Mouse (Mus musculus) testis, adult 2 months (tissue): ENCODE measurements around the gene Bace1. TPM values are rescaled to one million over a fixed set of nuclear protein-coding genes. Genes with fewer than 3 reads are reported as not detected.

Experiments
- H3K27ac ChIP-seq: fragments of 200-500 bp; 2 replicates; pipeline ENCODE4 v1.5.1; 2012; ENCODE audit warnings: low read depth, low read length; ENCODE audit not compliant: control insufficient read depth, insufficient read depth
- H3K27me3 ChIP-seq: fragments of 200-500 bp; 2 replicates; pipeline ENCODE4 v1.6.1; 2012; ENCODE audit warnings: mild to moderate bottlenecking, low read length, moderate library complexity; ENCODE audit not compliant: control insufficient read depth, insufficient read depth
- H3K36me3 ChIP-seq: fragments of 200-500 bp; 2 replicates; pipeline ENCODE4 v1.6.1; 2012; ENCODE audit warnings: mild to moderate bottlenecking, low read length; ENCODE audit not compliant: control insufficient read depth, insufficient read depth
- H3K4me1 ChIP-seq: fragments of 200-500 bp; 2 replicates; pipeline ENCODE4 v1.6.1; 2012; ENCODE audit warnings: low read length; ENCODE audit not compliant: control insufficient read depth, insufficient read depth
- H3K4me3 ChIP-seq: fragments of 200-500 bp; 2 replicates; pipeline ENCODE4 v1.5.1; 2012; ENCODE audit warnings: low read depth, mild to moderate bottlenecking, low read length, moderate library complexity, mixed read lengths; ENCODE audit not compliant: control insufficient read depth
- CTCF ChIP-seq: fragments of 200-500 bp; IDR thresholded peaks from 2 replicates; pipeline ENCODE4 v1.5.1; 2012; ENCODE audit warnings: low read depth, mild to moderate bottlenecking, inconsistent platforms, low read length, moderate library complexity; ENCODE audit not compliant: control insufficient read depth, insufficient read depth, insufficient replicate concordance
- POLR2A ChIP-seq: fragments of 200-500 bp; IDR thresholded peaks from 2 replicates; pipeline ENCODE4 v1.6.1; 2012; ENCODE audit warnings: low read depth, mild to moderate bottlenecking, inconsistent platforms, low read length, moderate library complexity; ENCODE audit not compliant: control insufficient read depth
- polyA plus RNA-seq: library from polyadenylated mRNA; depleted of rRNA; stranded (reverse); fragments of >200 nt; gene quantifications from 2 replicates; pipeline ENCODE4 v1.2.3, GENCODE M21; 2012

Gene Bace1
- polyA plus RNA-seq, 1 experiment, result 0.75 TPM

DNA sequence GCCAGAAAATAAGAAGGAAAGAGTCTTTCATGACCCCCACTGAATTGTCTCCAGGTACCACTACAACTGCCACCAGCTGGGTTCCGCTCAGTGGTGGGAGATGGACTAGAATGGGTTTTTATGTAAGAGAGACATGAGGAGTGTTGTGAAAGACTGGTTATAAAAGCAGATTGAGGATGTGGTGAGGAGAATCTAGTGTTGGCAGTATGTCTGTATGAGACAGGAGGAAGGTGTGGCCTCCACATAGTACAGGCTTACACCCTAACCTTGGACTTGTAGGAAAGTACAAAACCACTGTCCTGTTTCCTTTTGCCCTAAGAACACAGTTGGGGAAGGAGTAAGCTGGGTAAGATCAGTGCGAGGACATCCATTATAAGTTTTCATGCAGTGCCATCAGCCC is 15.3 kb downstream of the Bace1 start:
- H3K4me1 ChIP-seq, result no peaks in the 10 kb centered on the region
- no peak for TF ChIP-seq POLR2A
- TF ChIP-seq CTCF, result no peak
- H3K27ac ChIP-seq, result no peak overlapping the region
- H3K4me3 ChIP-seq, result no peak overlapping the region
- H3K36me3 ChIP-seq, result no peaks in the 10 kb centered on the region
- H3K27me3 ChIP-seq, result no peaks in the 10 kb centered on the region

DNA sequence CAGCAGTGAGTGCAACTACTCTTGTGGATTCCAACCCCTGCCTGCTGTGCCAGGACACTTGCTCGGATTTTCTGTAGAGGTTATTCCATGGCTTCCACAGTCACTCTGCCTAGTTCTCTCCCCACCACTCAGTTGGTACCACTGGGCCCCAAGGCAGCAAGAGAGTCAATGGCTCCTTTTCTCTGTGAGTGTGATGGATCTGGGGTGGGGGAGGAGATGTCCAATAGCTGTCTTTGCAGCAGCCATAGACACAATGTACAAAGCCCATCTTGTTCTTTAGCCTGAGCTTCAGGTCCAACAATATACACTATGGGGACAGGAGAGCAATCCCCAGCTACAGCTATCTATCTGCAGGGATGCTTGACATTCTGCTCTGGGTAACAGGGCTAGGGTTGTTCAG is 15.8 kb downstream of the Bace1 start:
- no peak overlapping the region for H3K4me3 ChIP-seq
- TF ChIP-seq CTCF (no peak), POLR2A (no peak)
- H3K36me3 ChIP-seq, result no peaks in the 10 kb centered on the region
- no peaks in the 10 kb centered on the region for H3K27me3 ChIP-seq
- no peak overlapping the region for H3K27ac ChIP-seq
- no peaks in the 10 kb centered on the region for H3K4me1 ChIP-seq

DNA sequence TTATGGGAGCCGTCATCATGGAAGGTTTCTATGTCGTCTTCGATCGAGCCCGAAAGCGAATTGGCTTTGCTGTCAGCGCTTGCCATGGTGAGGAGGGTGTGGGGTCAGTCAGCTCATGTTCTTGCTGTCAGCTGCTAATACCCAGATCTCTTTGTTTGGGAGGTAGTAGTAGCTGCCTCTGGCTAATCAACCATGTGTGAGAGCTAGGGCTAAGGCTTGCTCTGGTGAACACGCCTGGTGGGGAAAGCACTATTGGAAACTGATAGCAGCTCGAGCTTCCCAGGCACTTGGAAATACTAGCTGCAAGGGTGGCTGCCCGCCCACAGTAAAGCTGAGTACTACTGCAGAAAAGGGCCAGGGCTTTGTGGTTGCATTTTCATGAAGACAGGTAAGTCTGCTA is 21.0 kb downstream of the Bace1 start:
- H3K27me3 ChIP-seq, result no peaks in the 10 kb centered on the region
- H3K4me3 ChIP-seq, result no peak overlapping the region
- H3K27ac ChIP-seq, result no peak overlapping the region
- H3K4me1 ChIP-seq, result no peaks in the 10 kb centered on the region
- TF ChIP-seq CTCF (no peak), POLR2A (no peak)
- H3K36me3 ChIP-seq, result no peaks in the 10 kb centered on the region

DNA sequence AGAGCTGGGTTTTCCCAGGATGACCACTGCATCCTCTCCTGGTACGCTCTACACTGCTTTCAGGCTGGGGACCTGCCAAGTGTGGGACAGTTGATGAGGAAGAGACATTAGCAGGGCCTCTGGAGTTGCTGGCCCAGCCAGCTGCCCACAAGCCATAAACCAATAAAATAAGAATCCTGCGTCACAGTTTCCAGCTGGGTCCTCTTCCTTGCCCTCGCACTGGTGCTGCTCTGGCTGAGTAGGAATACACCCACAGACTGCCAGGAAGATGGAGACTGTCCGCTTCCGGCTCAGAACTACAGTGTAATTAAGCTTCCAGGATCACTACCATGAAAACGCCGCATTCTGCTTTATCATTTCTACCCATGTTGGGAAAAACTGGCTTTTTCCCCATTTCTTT is 23.4 kb downstream of the Bace1 start:
- no peaks in the 10 kb centered on the region; the same call in 1 of the 2 replicates for H3K36me3 ChIP-seq
- H3K4me1 ChIP-seq, result no peaks in the 10 kb centered on the region
- TF ChIP-seq POLR2A (no peak), CTCF (no peak)
- no peaks in the 10 kb centered on the region for H3K27me3 ChIP-seq
- no peak overlapping the region for H3K4me3 ChIP-seq
- no peak overlapping the region for H3K27ac ChIP-seq

DNA sequence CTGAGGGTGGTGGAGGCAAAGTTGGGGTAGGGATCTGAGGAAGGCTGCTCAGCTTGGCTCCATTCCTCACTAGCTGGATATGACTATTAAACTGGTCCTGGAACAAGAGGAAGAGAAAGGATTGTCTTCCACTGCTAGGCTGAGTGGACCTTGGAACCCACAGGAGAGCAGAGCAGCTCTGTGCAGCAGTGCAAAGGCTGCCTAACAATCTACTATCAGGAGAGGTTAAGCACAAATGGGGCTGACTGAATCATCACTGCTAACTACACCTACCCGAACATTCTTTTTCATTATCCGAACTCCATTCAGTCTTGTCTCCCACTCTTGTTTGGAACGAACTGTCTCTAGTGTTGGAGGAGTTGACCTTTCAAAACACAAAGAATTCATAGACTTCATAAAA is 30.8 kb downstream of the Bace1 start:
- H3K36me3 ChIP-seq, result peaks cover 1% of the 10 kb centered on the region; the same call in 1 of the 2 replicates
- TF ChIP-seq CTCF, result no peak
- no peak for TF ChIP-seq POLR2A
- no peaks in the 10 kb centered on the region for H3K4me1 ChIP-seq
- no peaks in the 10 kb centered on the region for H3K27me3 ChIP-seq
- no peak overlapping the region for H3K4me3 ChIP-seq
- no peak overlapping the region for H3K27ac ChIP-seq

DNA sequence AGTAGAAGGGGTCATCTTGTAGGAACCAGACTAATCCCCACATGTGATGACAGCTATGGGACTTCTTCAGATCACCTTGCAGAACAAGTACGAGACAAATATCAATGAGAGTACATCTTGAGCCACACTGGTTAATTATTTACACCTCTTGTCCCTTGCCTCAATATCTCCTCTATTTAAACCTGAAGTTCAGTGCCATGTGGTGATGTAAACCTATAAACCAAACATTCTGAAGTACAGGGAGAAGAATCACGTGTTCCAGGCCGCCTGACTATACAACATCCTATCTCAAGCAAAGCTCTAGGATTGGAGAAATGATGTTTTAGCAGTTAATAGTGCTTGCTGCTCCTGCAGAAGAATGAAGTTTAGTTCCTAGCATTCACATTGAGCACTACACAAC is 31.9 kb downstream of the Bace1 start:
- no peak for TF ChIP-seq POLR2A
- Histone ChIP-seq H3K27me3 (no peaks in the 10 kb centered on the region), H3K4me3 (no peak overlapping the region), H3K36me3 (peaks cover 1% of the 10 kb centered on the region; the same call in 1 of the 2 replicates), H3K4me1 (no peaks in the 10 kb centered on the region), H3K27ac (no peak overlapping the region)

DNA sequence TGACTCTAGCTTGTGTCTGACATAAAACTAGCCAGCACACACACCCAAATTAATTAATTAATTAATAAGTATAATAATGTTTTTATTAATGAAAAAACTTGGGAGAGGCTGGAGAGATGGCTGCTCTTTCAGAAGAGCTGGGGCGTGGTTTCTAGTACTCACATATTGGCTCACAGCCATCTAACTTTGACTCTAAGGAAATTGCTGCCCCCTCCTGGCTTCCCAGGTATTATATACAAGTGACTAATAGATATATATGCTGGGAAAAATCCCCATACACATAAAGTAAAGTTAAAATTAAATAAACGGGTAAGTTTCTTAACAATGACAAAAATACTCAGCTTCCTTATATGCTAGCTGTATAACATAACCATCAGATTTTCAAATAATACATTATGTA is 39.5 kb downstream of the Bace1 start:
- no peak overlapping the region for H3K4me3 ChIP-seq
- no peak overlapping the region for H3K27ac ChIP-seq
- no peaks in the 10 kb centered on the region for H3K27me3 ChIP-seq
- TF ChIP-seq POLR2A (no peak), CTCF (no peak)
- H3K4me1 ChIP-seq, result no peaks in the 10 kb centered on the region
- no peaks in the 10 kb centered on the region for H3K36me3 ChIP-seq

DNA sequence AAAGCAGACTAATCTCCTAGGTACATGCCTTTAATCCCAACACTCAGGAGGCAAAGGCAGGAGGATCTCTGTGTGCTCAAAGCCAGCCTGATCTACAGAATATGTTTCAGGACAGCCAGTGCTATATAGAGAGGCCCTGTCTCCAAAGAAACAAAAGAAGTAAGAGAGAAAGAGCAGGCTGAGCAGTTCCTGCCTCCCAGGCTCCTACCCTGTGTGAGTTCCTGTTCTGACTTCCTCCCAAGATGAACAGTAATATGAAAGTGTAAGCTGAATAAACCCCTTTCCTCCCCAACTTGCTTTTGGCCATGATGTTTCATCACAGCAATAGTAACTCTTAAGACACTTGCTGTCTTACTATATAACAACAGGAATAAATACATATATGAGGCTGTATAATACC is 55.3 kb downstream of the Bace1 start:
- Histone ChIP-seq H3K4me1 (no peaks in the 10 kb centered on the region), H3K27ac (no peak overlapping the region), H3K27me3 (no peaks in the 10 kb centered on the region), H3K4me3 (no peak overlapping the region), H3K36me3 (peaks cover 1% of the 10 kb centered on the region)
- TF ChIP-seq POLR2A (no peak), CTCF (no peak)
